Mouse (Mus musculus): Measurements from ENCODE around the gene Naf1. TPM values are rescaled to one million over a fixed set of nuclear protein-coding genes. Genes with fewer than 3 reads are reported as not detected.

Gene Naf1
- polyA plus RNA-seq, 1 experiment: 59.6 TPM

DNA sequence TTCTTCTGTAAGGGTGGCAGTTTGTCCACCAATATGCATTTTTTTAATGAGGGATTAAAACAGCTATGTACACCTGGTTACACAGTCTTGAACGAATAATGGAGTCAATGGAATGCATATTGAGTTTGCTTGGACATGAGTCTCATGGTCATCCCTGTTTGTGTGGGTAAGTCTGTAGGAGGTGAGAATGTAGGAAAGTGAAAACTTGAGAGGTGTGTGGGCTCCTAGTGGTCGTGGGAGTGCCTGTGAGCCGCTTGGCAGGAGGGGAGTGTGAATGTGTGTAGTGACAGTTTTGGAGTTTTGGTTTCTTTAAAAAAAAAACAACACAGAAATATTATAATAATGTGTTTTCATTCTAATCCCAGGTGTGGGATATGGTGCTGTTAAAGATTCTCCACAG is 7.7 kb downstream of the Naf1 start:
- Histone ChIP-seq H3K9me3 (replicated peaks; ENCODE audit: control insufficient read depth, insufficient read depth, low read length, poor library complexity, severe bottlenecking) (no peaks in the 10 kb centered on the region), H3K4me1 (ENCODE audit: control insufficient read depth, insufficient read depth, low read length) (peaks cover 5% of the 10 kb centered on the region), H3K9ac (ENCODE audit: low read depth, poor library complexity, severe bottlenecking) (no peak overlapping the region), H3K27ac (ENCODE audit: insufficient read depth, low read length) (peak overlapping the region; percentile 49; the same call in 1 of the 2 replicates), H3K36me3 (ENCODE audit: control insufficient read depth, insufficient read depth, low read length, poor library complexity, severe bottlenecking) (peaks cover 62% of the 10 kb centered on the region), H3K27me3 (ENCODE audit: control insufficient read depth, insufficient read depth, low read length, poor library complexity, severe bottlenecking) (no peaks in the 10 kb centered on the region), H3K4me3 (ENCODE audit: low read depth, low read length) (no peak overlapping the region)
- no peak for TF ChIP-seq POLR2A (IDR thresholded peaks at IDR 0.05; ENCODE audit: insufficient read depth, low read length)
- no peak for TF ChIP-seq EP300 (IDR thresholded peaks at IDR 0.05; ENCODE audit: insufficient read depth, low read depth, low read length)
- TF ChIP-seq CTCF (IDR thresholded peaks at IDR 0.05; ENCODE audit: low read depth, low read length): no peak

DNA sequence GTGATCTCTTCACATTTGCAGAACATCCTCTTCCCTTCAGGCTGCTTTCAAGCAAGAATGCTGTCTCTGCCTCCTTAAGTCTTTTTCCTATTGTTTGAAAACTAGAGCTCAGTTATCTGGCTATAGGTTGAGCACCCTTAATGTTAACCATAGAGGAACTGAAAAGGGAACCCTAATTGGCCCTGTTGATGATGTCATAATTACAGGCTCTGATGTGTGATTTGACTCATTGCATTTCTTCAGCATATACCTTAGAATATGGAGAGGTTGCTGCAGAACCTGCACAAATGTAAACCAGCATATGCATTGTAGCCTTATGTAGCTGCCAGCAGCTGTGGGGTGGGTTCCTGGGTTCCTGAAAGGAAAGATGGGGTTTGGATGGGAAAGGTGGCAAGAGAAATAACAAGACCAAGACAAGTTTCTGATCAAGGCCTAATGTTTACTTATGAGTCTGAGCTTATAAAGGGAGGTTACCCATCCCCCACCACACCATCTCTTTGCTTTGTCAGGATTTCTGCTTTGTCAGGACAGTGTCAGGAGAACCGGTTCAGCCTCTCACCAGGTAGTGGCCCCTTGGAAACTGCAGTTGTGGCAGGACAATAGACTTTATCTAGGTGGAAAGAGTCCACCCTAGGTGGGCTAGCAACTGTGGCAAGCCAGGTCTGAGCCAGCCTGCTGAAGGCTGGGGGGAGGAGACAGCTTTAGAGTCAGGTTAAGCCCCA is 9.4 kb downstream of the Naf1 start:
- Histone ChIP-seq H3K4me1 (ENCODE audit: control insufficient read depth, insufficient read depth, low read length) (peaks cover 3% of the 10 kb centered on the region), H3K9me3 (replicated peaks; ENCODE audit: control insufficient read depth, insufficient read depth, low read length, poor library complexity, severe bottlenecking) (no peaks in the 10 kb centered on the region), H3K27ac (ENCODE audit: insufficient read depth, low read length) (peak overlapping the region; percentile 98), H3K27me3 (ENCODE audit: control insufficient read depth, insufficient read depth, low read length, poor library complexity, severe bottlenecking) (no peaks in the 10 kb centered on the region), H3K36me3 (ENCODE audit: control insufficient read depth, insufficient read depth, low read length, poor library complexity, severe bottlenecking) (peaks cover 49% of the 10 kb centered on the region), H3K9ac (ENCODE audit: low read depth, poor library complexity, severe bottlenecking) (no peak overlapping the region), H3K4me3 (ENCODE audit: low read depth, low read length) (no peak overlapping the region)
- TF ChIP-seq EP300 (IDR thresholded peaks at IDR 0.05; ENCODE audit: insufficient read depth, low read depth, low read length): peak; percentile 93
- TF ChIP-seq POLR2A (IDR thresholded peaks at IDR 0.05; ENCODE audit: insufficient read depth, low read length): no peak

DNA sequence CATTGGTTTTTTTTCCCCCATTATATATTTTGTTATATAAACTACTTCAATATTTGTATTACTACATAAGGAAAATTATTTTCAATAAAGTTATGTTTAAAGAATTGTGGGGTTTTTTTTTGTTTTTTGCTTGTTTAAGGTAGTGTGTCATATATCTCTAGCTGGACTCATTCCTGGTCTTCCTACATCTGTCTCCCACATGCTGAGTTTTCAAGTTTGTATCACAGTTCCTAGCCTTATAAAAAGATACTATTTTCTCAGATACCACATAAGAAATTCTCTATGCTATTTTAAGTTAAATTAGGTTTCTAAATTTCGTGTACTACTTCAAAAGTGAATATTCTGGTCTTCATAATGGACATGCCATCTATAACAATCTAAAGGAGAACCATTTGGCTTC is 23.8 kb downstream of the Naf1 start:
- no peaks in the 10 kb centered on the region for H3K4me1 ChIP-seq (ENCODE audit: control insufficient read depth, insufficient read depth, low read length)
- no peak overlapping the region for H3K27ac ChIP-seq (ENCODE audit: insufficient read depth, low read length)
- no peaks in the 10 kb centered on the region for H3K27me3 ChIP-seq (ENCODE audit: control insufficient read depth, insufficient read depth, low read length, poor library complexity, severe bottlenecking)
- no peaks in the 10 kb centered on the region for H3K9me3 ChIP-seq (replicated peaks; ENCODE audit: control insufficient read depth, insufficient read depth, low read length, poor library complexity, severe bottlenecking)
- no peak overlapping the region for H3K9ac ChIP-seq (ENCODE audit: low read depth, poor library complexity, severe bottlenecking)
- TF ChIP-seq CTCF (IDR thresholded peaks at IDR 0.05; ENCODE audit: low read depth, low read length) (no peak), EP300 (IDR thresholded peaks at IDR 0.05; ENCODE audit: insufficient read depth, low read depth, low read length) (no peak), POLR2A (IDR thresholded peaks at IDR 0.05; ENCODE audit: insufficient read depth, low read length) (no peak)
- no peak overlapping the region for H3K4me3 ChIP-seq (ENCODE audit: low read depth, low read length)
- H3K36me3 ChIP-seq (ENCODE audit: control insufficient read depth, insufficient read depth, low read length, poor library complexity, severe bottlenecking): peaks cover 41% of the 10 kb centered on the region

DNA sequence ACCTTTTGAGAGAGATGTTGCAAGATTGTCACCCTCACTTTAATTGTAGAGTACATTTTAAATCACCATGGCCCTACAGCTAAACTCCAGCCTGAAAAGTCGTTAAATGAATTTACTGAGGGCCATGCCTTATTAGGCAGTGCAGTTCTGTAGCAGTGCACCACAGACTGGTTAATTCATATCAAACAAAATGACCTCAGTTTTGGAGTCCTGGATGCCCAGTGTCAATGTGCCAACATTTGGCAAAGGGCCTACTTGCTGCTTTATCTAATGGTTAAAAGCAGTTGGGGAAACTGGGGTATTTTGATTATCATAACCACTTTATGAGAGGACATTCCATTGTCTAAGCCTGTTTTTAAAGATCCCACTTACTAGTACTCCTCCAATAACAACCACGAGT is 31.9 kb downstream of the Naf1 start:
- no peaks in the 10 kb centered on the region for H3K4me1 ChIP-seq (ENCODE audit: control insufficient read depth, insufficient read depth, low read length)
- no peaks in the 10 kb centered on the region for H3K27me3 ChIP-seq (ENCODE audit: control insufficient read depth, insufficient read depth, low read length, poor library complexity, severe bottlenecking)
- no peaks in the 10 kb centered on the region for H3K9me3 ChIP-seq (replicated peaks; ENCODE audit: control insufficient read depth, insufficient read depth, low read length, poor library complexity, severe bottlenecking)
- H3K27ac ChIP-seq (ENCODE audit: insufficient read depth, low read length): no peak overlapping the region
- no peak overlapping the region for H3K4me3 ChIP-seq (ENCODE audit: low read depth, low read length)
- no peak overlapping the region for H3K9ac ChIP-seq (ENCODE audit: low read depth, poor library complexity, severe bottlenecking)
- no peak for TF ChIP-seq CTCF (IDR thresholded peaks at IDR 0.05; ENCODE audit: low read depth, low read length)
- TF ChIP-seq POLR2A (IDR thresholded peaks at IDR 0.05; ENCODE audit: insufficient read depth, low read length): no peak
- TF ChIP-seq EP300 (IDR thresholded peaks at IDR 0.05; ENCODE audit: insufficient read depth, low read depth, low read length): no peak
- H3K36me3 ChIP-seq (ENCODE audit: control insufficient read depth, insufficient read depth, low read length, poor library complexity, severe bottlenecking): peaks cover 37% of the 10 kb centered on the region

DNA sequence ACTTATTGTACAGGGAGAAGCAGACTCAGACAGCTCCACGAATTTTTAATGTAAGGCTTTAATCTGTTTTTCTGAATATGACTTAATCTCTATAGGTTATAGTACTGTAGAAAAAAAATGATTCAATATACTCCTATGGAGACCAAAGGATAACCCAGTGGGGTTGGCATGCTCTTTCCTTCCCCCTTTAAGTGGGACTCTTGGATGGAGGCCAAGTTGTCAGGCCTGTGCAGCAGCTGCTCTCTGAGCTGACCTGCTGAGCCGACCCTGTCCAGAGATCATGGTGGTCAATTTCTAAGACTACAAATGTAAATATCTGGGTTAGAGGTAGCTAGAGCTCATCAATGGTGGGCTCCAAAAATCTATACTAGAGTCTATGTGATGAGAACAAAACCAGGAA is 45.0 kb downstream of the Naf1 start:
- no peaks in the 10 kb centered on the region for H3K36me3 ChIP-seq (ENCODE audit: control insufficient read depth, insufficient read depth, low read length, poor library complexity, severe bottlenecking)
- H3K9ac ChIP-seq (ENCODE audit: low read depth, poor library complexity, severe bottlenecking): no peak overlapping the region
- H3K9me3 ChIP-seq (replicated peaks; ENCODE audit: control insufficient read depth, insufficient read depth, low read length, poor library complexity, severe bottlenecking): no peaks in the 10 kb centered on the region
- no peak overlapping the region for H3K4me3 ChIP-seq (ENCODE audit: low read depth, low read length)
- no peaks in the 10 kb centered on the region for H3K27me3 ChIP-seq (ENCODE audit: control insufficient read depth, insufficient read depth, low read length, poor library complexity, severe bottlenecking)
- no peak overlapping the region for H3K27ac ChIP-seq (ENCODE audit: insufficient read depth, low read length)
- H3K4me1 ChIP-seq (ENCODE audit: control insufficient read depth, insufficient read depth, low read length): no peaks in the 10 kb centered on the region
- TF ChIP-seq CTCF (IDR thresholded peaks at IDR 0.05; ENCODE audit: low read depth, low read length) (no peak), POLR2A (IDR thresholded peaks at IDR 0.05; ENCODE audit: insufficient read depth, low read length) (no peak)

DNA sequence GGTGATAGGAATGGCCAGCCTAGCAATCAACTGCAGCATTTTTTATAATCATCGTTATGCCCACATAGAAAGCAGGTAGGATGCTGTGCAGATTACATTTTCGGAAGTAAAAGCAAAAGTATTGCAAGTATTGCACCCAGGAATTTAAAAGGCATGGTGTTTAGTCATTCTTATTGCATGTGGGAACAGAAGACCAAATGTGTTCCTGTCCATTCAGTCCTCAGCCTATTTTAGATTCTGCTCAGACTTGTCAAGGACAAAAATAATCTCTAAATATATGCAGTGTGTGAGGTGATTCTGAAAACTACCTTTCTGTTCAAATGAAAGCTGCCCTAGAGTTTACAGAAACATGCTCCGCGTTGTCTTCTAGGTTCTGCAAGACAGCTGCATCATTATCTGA is 45.5 kb downstream of the Naf1 start:
- H3K4me3 ChIP-seq (ENCODE audit: low read depth, low read length): no peak overlapping the region
- no peaks in the 10 kb centered on the region for H3K9me3 ChIP-seq (replicated peaks; ENCODE audit: control insufficient read depth, insufficient read depth, low read length, poor library complexity, severe bottlenecking)
- H3K4me1 ChIP-seq (ENCODE audit: control insufficient read depth, insufficient read depth, low read length): no peaks in the 10 kb centered on the region
- no peak overlapping the region for H3K27ac ChIP-seq (ENCODE audit: insufficient read depth, low read length)
- no peak for TF ChIP-seq EP300 (IDR thresholded peaks at IDR 0.05; ENCODE audit: insufficient read depth, low read depth, low read length)
- TF ChIP-seq CTCF (IDR thresholded peaks at IDR 0.05; ENCODE audit: low read depth, low read length): no peak
- TF ChIP-seq POLR2A (IDR thresholded peaks at IDR 0.05; ENCODE audit: insufficient read depth, low read length): no peak
- no peaks in the 10 kb centered on the region for H3K27me3 ChIP-seq (ENCODE audit: control insufficient read depth, insufficient read depth, low read length, poor library complexity, severe bottlenecking)
- no peaks in the 10 kb centered on the region for H3K36me3 ChIP-seq (ENCODE audit: control insufficient read depth, insufficient read depth, low read length, poor library complexity, severe bottlenecking)
- no peak overlapping the region for H3K9ac ChIP-seq (ENCODE audit: low read depth, poor library complexity, severe bottlenecking)

All from ES-Bruce4 (cell line).